8 mouse cellular contexts compared by ENCODE assay signal in the genomic region with DNA sequence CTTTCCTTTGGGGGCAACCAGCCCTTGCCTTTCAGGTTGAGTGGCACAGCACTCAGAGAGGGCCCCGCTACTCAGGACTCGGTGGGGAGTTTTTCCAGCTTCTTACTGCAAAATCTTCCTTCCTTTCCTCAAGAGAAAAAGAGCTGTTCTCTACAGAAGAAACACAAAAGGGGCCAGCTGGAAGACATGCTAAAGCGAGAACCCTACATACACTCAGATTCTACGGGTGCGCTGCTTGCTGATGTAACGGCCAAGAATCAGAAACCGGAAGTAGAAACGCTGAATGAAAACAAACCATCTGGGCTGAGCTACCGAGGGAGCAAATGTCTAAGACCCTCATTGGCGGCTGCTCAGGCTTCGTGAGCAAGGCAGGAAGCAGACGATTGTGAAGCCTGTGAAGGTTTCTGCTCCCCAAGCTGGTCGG.
DNase-seq lines count a peak whose midpoint lies in the region; ATAC-seq and TF ChIP-seq lines count a peak whose summit lies in the region.

No protein-coding gene starts in this region.

- peak overlapping the region; percentile 18 for H3K4me3 ChIP-seq in left cerebral cortex, adult 2 months
- no peak overlapping the region; the same call in 1 of the 2 replicates for H3K4me3 ChIP-seq in embryonic facial prominence, embryonic 10.5 days
- peak overlapping the region; percentile 44 for H3K4me3 ChIP-seq in heart, embryonic 16.5 days (ENCODE audit: low read length)

- WGBS in embryonic facial prominence, embryonic 10.5 days = 35% methylated on average over 13 of the region's 13 CpGs
- WGBS in heart, embryonic 16.5 days = 14% methylated on average over 13 of the region's 13 CpGs

- peaks cover 74% of the 10 kb centered on the region for H3K4me1 ChIP-seq in embryonic facial prominence, embryonic 10.5 days
- peaks cover 14% of the 10 kb centered on the region for H3K4me1 ChIP-seq in heart, embryonic 16.5 days (ENCODE audit: control insufficient read depth, insufficient read depth, low read length)

- intact Hi-C loops in left cerebral cortex, adult 2 months (cut with DNase I) = no loop called here
- intact Hi-C loops in left cerebral cortex, postnatal 36 days (cut with DNase I) = loop anchor here (5.0 to 10.0 kb wide), 2 partner anchors 223 to 315 kb away; no protein-coding TSS in a partner anchor
- intact Hi-C loops in left cerebral cortex, postnatal 4 days (cut with DNase I) = no loop called here

- H3K27ac ChIP-seq in left cerebral cortex, adult 2 months = no peak overlapping the region; the same call in 1 of the 2 replicates
- peak overlapping the region; percentile 85 for H3K27ac ChIP-seq in embryonic facial prominence, embryonic 10.5 days (replicated peaks)
- peak overlapping the region; percentile 63 for H3K27ac ChIP-seq in heart, embryonic 16.5 days (ENCODE audit: low read length)

- H3K9me3 ChIP-seq in embryonic facial prominence, embryonic 10.5 days = no peaks in the 10 kb centered on the region
- no peaks in the 10 kb centered on the region for H3K9me3 ChIP-seq in heart, embryonic 16.5 days (replicated peaks; ENCODE audit: control insufficient read depth, low read length)

- no peak for TF ChIP-seq CTCF in left cerebral cortex, adult 2 months (IDR thresholded peaks at IDR 0.05)

- peak; percentile 64 for ATAC-seq in heart, embryonic 16.5 days (replicated peaks; ENCODE audit: extremely low read depth, insufficient read depth, low FRiP score)
- peak; percentile 56 for ATAC-seq in megakaryocyte progenitor cell, adult 5-6 weeks (replicated peaks; ENCODE audit: poor library complexity)

- H3K27me3 ChIP-seq in embryonic facial prominence, embryonic 10.5 days (replicated peaks; ENCODE audit: low read depth, poor library complexity, severe bottlenecking) = no peaks in the 10 kb centered on the region
- no peaks in the 10 kb centered on the region for H3K27me3 ChIP-seq in heart, embryonic 16.5 days (ENCODE audit: control insufficient read depth, insufficient read depth, low read length)

- H3K9ac ChIP-seq in heart, embryonic 16.5 days (ENCODE audit: low read length) = peak overlapping the region; percentile 6

- no peak for DNase-seq in left cerebral cortex, adult 2 months (ENCODE audit: extremely low spot score in 1 of 2, low spot score in 2 of 2)
- no peak for DNase-seq in left cerebral cortex, postnatal 36 days (ENCODE audit: low spot score in 2 of 2)
- peak; percentile 60 for DNase-seq in embryonic facial prominence, embryonic 10.5 days (ENCODE audit: low spot score)
- peak; percentile 42 for DNase-seq in left cerebral cortex, postnatal 4 days
- peak; percentile 76 to 77 for DNase-seq in thymus, postnatal 10 days (ENCODE audit: low spot score in 2 of 2)
- no peak for DNase-seq in urinary bladder, adult 2 months (ENCODE audit: low spot score)

- no peaks in the 10 kb centered on the region for H3K36me3 ChIP-seq in embryonic facial prominence, embryonic 10.5 days (replicated peaks)
- no peaks in the 10 kb centered on the region for H3K36me3 ChIP-seq in heart, embryonic 16.5 days (ENCODE audit: control insufficient read depth, insufficient read depth)

- H3K4me2 ChIP-seq in heart, embryonic 16.5 days (ENCODE audit: low read depth, low read length) = peak overlapping the region; percentile 68

Comparison
In these comparisons a context has a peak if more than half of its experiments do, and no peak if none do; other contexts are left out.
1. DNase-seq: peak in embryonic facial prominence, embryonic 10.5 days (single experiment), left cerebral cortex, postnatal 4 days (single experiment) and thymus, postnatal 10 days (2 of 2); none in left cerebral cortex, adult 2 months (0 of 2), left cerebral cortex, postnatal 36 days (0 of 2) and urinary bladder, adult 2 months (single experiment).